Mouse (Mus musculus): Measurements from ENCODE around the gene Gm30083.

Gm30083 gene

GRCm38 (mm10) chr14:33959341-33959740, 55.6 kb downstream of the Gm30083 start:
- no peak for DNase-seq (ENCODE audit: low read depth, low spot score)

DNA sequence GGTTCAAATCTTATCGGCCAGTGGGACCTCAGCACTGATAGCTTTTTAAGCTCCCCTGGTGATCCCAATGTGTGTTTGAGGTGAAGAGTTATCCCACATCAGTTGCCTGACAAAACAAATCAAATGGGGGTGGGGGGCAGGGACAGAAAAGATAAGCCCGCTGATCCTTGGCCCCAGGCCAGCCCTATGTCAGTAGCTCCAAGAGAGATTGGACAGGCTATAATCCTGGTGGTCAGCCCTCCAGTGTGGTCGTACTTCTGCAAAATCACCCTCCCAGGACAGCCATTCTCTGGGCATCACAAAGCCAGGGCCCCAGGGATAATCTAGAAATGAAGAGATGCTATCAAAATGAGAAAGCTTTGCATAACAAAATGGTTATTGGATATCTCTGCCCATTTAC, 56.1 kb downstream of the Gm30083 start:
- DNase-seq (ENCODE audit: low read depth, low spot score): no peak

DNA sequence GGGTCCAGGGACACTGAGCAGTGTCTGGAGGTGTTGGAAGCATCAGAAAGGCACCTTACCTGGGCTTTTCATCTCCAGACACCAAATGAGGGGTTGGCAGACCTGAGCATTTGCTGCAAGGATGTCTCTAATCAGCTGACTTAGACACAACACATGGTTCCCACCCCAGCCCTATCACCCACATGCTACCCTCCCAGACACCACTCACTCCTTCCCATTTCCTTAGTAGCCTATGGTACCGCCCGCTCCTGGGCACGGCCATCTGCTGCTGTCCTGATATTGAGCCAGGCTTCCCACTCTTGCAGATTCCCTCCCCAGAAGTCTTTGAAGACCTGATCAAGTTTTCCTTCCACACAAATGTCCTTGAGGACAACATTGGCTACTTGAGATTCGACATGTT, 56.8 kb downstream of the Gm30083 start:
- DNase-seq (ENCODE audit: low read depth, low spot score): no peak

- DNase-seq (ENCODE audit: low read depth, low spot score): no peak
Observed at GRCm38 (mm10) chr14:33956055-33956454, 58.9 kb downstream of the Gm30083 start.

DNA sequence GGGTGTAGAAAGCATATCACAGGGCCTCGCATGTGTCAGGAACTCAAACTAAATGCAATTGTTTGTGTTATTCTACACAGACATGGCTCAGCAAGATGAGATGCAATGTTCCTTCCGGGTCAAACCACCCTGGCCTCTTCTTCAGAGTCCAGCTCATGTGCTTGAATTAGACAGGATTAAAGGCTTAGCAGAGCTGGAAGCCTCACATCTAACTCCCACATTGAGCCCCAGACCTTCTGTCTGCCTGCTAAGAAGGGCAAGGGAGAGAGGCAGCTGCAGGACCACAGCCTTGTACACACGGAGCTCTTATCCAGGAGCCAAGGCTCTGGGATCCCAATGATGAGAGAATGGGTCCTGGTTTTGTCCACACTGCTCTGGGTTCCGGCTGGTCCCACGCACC, 61.2 kb downstream of the Gm30083 start, which contains the start of gene Rbp3:
Rbp3 (plus strand) TSS at position 243 of the 400 bp plus-strand sequence.
- DNase-seq (ENCODE audit: low read depth, low spot score): no peak

- no peak for DNase-seq (ENCODE audit: low read depth, low spot score)
Observed at GRCm38 (mm10) chr14:33952233-33952981, 62.6 kb downstream of the Gm30083 start.

DNA sequence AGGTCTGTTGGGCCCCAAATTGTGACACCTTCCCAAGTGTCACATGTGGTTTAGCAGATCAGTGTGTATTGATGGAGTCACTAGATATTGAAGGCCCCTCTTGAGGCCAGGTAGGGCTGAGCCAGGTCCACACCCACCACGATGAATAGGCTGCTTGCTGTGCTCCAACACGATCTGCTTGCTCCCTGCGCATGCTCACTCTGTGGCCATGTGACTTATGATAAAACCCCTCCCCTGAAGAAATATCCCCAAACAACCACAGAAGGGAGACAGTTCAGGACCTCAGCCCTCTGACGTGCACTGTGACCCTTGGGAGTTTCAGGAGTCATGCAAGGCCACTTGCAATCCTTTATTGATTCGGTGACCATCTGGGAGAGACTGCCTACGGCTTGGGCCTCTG, 68.9 kb downstream of the Gm30083 start:
- DNase-seq (ENCODE audit: low read depth, low spot score): no peak

- DNase-seq (ENCODE audit: low read depth, low spot score): no peak
Observed at GRCm38 (mm10) chr14:33942222-33942621, 72.8 kb downstream of the Gm30083 start.

- DNase-seq (ENCODE audit: low read depth, low spot score): no peak
Observed at GRCm38 (mm10) chr14:33940739-33941138, 74.2 kb downstream of the Gm30083 start, which contains the start of gene Gdf2. Gene Gdf2, plus strand, starts transcription at chr14:33941039.

GRCm38 (mm10) chr14:33939117-33939516, 75.9 kb downstream of the Gm30083 start:
- DNase-seq (ENCODE audit: low read depth, low spot score): peak; percentile 42

All from skeletal muscle tissue, adult 2 months (tissue).